Mouse (Mus musculus) cerebellum, adult 8-10 months (tissue): ENCODE data around the gene Serpinb9b.
"Not testable (repeated sequence)": the region's sequence is repeated elsewhere in the genome, so short reads cannot be mapped to it uniquely, and the experiment has no call there.

ENCODE experiments used
- DNase-seq: peaks from one replicate; pipeline ENCODE4 v3.0.0; 2022

Serpinb9b gene

GRCm38 (mm10) chr13:33027244-33027643, at the start of gene Serpinb9b:
Gene Serpinb9b (plus strand): TSS chr13:33027416.
- DNase-seq: no peak

GRCm38 (mm10) chr13:32982556-32983042, 44.6 kb upstream of the Serpinb9b start:
- DNase-seq: no peak

GRCm38 (mm10) chr13:32986256-32986655, 41.0 kb upstream of the Serpinb9b start:
- DNase-seq: no peak

DNA sequence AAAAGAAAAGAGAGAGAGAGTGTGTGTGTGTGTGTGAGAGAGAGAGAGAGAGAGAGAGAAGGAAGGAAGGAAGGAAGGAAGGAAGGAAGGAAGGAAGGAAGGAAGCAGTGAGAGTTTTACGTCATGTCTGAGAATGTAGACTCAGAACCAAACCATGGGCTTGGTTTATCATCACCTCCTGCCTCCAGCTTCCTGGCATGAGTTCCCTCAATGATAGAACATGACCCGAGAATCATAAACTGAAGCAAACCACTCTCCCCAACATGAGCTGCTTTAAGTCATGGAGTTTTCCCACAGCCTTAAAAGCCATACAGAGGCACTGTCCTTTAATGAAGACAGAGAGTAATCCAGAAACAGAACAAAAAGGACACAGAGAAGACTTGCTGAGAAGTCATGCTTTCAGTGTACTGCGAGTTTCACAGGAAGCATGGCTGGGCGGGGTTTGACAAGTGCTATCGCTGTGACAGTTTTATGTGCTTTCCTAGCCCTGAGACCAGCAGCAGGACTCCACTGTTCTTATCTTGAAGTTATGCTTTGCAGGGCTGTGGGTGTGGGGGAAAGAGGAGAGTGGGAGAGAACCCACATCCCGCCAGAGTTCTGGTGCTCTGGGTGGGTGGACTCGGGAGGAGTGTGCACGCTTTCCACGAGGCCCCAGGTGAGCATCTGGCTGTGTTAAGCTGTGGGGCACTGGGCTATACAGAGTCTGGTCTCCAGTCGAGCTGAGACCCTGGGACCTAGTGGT, 33.9 kb upstream of the Serpinb9b start:
- no peak for DNase-seq

- DNase-seq: no peak
These were observed 33.3 kb upstream of the Serpinb9b start for GRCm38 (mm10) chr13:32993894-32994242.

DNA sequence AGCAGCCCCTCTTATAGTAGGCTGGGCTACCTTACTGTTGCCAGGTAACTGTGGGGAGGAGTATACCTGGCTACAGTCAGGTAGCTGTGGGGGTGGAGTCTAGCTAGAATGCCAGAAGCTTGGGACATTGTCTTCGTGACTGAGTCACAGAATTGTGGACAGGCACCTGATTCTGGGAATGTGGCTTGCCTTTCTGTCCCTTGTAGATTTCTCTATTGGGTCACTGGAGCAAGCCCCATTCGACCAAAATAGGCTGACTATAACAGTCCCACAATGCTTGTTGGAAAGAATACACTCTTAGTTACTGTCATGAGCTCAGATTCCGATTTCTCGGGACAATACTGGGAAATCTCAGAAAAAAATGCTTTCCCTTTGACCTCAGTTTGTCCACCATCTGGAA, 32.2 kb upstream of the Serpinb9b start:
- no peak for DNase-seq

- no peak for DNase-seq
These were observed 25.9 kb upstream of the Serpinb9b start for GRCm38 (mm10) chr13:33001341-33001740.

DNA sequence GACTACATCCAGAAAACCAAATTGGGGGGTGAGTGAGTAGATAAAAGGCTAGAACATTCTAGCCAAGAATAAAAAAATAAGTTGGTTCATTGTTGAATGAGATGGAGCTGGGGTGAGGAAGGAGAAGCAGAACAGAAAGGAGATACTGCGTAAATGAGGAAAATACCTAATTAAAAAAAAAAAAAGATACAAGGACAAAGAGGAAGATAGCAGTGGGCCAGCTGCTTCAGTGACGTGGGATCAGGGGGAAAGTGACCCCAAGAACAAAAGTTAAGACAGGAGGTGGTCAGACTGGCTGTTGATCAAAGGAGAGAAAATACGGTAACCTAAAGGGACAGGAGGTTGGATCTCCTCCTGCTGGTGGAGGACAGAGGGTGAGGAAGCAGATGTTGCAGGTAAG, 24.3 kb upstream of the Serpinb9b start, which contains the start of gene Serpinb9:
TSS of gene Serpinb9 (plus strand) at position 301 of the 400 bp plus-strand sequence.
- DNase-seq: no peak

- DNase-seq: no peak
These were observed 23.4 kb upstream of the Serpinb9b start for GRCm38 (mm10) chr13:33003523-33004413.

GRCm38 (mm10) chr13:33004414-33005105, 22.7 kb upstream of the Serpinb9b start:
- DNase-seq: peak; percentile 70

GRCm38 (mm10) chr13:33005501-33006075, 21.6 kb upstream of the Serpinb9b start:
- peak; percentile 5 for DNase-seq

DNA sequence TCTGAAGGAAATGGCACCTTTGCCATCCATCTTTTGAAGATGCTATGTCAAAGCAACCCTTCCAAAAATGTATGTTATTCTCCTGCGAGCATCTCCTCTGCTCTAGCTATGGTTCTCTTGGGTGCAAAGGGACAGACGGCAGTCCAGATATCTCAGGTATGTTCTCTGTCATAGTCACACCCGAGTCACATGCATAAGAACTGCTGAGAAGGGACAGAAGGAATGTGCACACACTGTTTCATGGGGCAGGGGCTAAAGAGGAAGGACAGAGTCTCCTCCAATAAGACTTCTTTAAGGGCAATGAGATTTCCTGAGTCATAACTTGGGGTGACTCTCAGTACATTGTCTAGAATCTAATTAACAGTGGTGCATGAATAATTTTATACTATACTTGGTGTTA, 20.7 kb upstream of the Serpinb9b start:
- DNase-seq: no peak

- DNase-seq: no peak
These were observed 14.8 kb upstream of the Serpinb9b start for GRCm38 (mm10) chr13:33012395-33012794.

GRCm38 (mm10) chr13:33013271-33013670, 13.9 kb upstream of the Serpinb9b start:
- no peak for DNase-seq

DNA sequence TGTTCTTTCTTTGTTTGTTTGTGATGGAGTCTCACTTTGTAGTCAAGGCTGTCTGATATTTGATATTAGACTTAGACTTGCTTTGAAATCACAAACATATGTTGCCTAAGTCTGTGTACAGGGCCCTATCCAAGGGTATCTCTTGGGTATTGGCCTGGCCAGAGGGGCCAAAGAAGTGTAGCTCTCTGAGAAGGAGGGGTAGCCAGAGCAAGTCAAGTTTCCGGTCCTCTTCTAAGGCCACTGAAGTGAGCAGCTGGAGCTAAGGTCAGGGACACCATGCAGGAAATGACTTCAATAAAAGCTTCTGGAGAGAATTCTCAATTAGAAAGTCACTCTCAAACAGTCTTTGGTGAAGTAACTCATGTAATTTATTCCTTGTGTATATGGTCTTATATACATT, 4.8 kb upstream of the Serpinb9b start:
- DNase-seq: no peak

DNA sequence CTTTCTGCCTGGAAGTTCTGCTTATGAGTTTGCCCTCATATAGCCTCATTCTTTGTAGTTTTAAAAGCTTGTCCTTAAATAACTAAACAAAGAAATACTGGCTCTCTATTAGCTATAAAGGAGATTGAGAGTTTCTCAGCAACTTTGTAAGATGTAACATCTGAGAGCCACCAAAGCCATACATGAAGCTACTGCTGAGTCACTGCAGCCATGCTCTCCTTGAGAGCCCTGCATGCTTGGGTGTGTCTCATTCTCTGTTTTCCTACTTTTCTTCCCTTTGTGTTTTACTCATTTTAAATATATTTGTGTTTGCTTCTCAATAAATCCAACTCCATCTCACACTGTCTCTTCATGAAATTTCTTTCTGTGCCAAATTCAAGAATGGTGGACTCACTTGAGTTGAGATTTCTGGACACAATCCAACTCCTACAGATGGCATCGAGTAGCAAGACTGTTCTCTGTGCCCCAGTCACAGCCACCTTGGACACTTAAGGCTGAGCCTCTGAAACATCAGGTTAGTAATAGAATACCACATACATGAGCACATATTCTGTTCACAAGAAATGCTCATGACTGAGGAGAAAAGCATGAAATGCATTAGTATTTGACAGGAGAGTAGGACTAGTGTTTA, 674 bp upstream of the Serpinb9b start:
- DNase-seq: no peak

GRCm38 (mm10) chr13:33028146-33028545, 930 bp downstream of the Serpinb9b start:
- DNase-seq: no peak

DNA sequence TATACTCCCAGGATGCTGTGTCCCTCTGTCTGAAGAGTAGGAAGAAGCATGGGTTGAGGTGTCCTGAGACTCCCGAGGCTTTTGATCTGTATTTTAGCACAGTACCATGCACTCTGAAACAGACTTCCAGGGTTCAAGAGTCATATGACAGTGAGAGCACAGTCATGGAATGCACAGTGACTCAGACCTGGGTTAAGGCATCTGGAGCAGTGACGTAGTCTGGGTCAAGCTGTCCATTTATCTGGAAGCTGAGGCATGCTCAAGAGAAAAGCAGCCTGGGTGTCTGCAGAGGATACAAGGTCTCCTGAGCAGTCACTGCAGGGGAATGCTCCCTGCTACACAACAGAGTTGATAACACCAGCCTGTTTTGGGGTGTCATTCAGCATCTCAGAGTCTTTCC, 1.3 kb downstream of the Serpinb9b start:
- no peak for DNase-seq

GRCm38 (mm10) chr13:33029478-33029877, 2.3 kb downstream of the Serpinb9b start:
- not testable (repeated sequence) for DNase-seq

DNA sequence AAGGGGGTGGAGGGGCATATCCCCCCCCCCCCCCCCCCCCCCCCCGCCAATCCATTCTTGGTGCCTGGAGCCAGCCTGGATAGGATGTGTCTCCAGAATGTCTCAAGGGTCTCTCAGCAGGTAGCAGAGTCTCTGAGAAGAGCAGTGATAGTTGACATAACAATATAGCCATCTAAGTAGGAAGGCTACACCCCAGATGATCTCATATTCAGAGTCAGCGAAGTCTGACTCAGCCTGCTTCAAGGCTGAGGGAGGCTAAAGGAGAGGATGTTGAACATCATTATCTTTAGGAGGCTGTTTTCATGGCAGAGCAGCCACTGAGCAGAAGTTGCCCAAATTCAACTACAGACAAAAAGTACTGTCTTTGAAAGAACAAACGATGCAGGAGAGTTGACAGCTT, 3.1 kb downstream of the Serpinb9b start:
- DNase-seq: no peak

DNA sequence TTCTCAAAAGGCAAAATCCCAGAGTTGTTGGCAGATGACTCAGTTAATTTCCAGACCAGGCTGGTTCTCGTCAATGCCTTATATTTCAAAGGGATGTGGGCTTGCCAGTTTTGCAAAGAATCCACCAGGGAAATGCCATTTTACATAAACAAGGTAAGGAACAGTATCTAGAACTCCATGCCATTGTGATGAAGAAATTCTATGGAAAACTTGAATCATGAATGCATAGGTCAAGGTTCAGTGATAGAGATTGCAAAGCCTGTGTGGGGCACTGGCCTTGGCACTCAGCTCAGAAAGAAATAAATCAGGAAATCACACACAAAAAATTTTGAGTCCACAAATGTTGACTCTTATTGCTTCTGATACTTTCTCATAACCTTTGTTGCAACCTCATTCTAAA, 8.3 kb downstream of the Serpinb9b start:
- no peak for DNase-seq

GRCm38 (mm10) chr13:33043542-33043941, 16.3 kb downstream of the Serpinb9b start:
- no peak for DNase-seq
